Mouse (Mus musculus): ENCODE measurements around the gene Krt20. TPM values are rescaled to one million over a fixed set of nuclear protein-coding genes. Genes with fewer than 3 reads are reported as not detected.

Gene Krt20
- polyA plus RNA-seq (2015; fragmentation: Nextera tagmentation; extraction: Ambion mirVana), result 28.0 and 33.9 TPM in 2 replicates

DNA sequence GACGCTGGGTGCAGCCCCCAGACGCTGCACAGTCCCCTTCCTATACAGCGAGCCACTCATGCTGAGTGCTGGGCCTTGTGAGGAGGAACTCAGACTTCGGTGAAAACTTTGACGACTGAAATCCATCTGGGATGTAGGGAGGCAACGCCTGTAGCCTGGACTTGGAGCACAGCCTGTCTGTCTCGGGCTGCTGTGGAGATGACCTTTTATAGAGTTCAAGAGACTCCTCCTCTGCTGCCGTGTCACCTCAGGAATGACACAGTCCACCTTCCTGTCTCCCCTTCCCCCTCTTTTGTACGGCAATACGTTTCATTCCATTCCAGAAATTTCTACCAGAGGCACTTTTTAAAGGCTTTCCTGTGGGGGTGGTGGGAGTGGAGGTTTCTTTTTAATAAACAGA, at the start of gene Krt20:
TSS of gene Krt20 (minus strand) at position 179 of the 400 bp plus-strand sequence.
- peak within 1 kb of the TSS; percentile 35 for H3K4me2 ChIP-seq
- WGBS (ENCODE audit: insufficient replicate concordance), result 32% methylated on average over 10 of the region's 10 CpGs
- H3K4me3 ChIP-seq (replicated peaks), result peak within 1 kb of the TSS; percentile 40
- no peaks in the 10 kb centered on the region for H3K9me3 ChIP-seq (replicated peaks)
- no peaks in the 10 kb centered on the region for H3K27me3 ChIP-seq
- H3K4me1 ChIP-seq (replicated peaks), result 0 out of 2 replicates have a peak, but pooled peaks cover 4% of the 10 kb centered on the region
- no peaks in the 10 kb centered on the region for H3K36me3 ChIP-seq
- ATAC-seq (ENCODE audit: low read depth) (peak; percentile 41; the same call in 1 of the 2 replicates), DNase-seq (no peak)
- H3K9ac ChIP-seq, result peak within 1 kb of the TSS; percentile 13; the same call in 1 of the 2 replicates
- no peak within 1 kb of the TSS; the same call in 1 of the 2 replicates for H3K27ac ChIP-seq

GRCm38 (mm10) chr11:99474981-99475380, 37.0 kb upstream of the Krt20 start:
- Histone ChIP-seq H3K27me3 (no peaks in the 10 kb centered on the region), H3K27ac (no peak overlapping the region), H3K9me3 (replicated peaks) (no peaks in the 10 kb centered on the region), H3K36me3 (no peaks in the 10 kb centered on the region), H3K9ac (no peak overlapping the region), H3K4me1 (replicated peaks) (no peaks in the 10 kb centered on the region), H3K4me2 (no peak overlapping the region), H3K4me3 (replicated peaks) (no peak overlapping the region)
- DNase-seq, result no peak
- ATAC-seq (ENCODE audit: low read depth), result no peak
- 49% methylated on average over 3 of the region's 3 CpGs for whole genome bisulfite sequencing (ENCODE audit: insufficient replicate concordance)

DNA sequence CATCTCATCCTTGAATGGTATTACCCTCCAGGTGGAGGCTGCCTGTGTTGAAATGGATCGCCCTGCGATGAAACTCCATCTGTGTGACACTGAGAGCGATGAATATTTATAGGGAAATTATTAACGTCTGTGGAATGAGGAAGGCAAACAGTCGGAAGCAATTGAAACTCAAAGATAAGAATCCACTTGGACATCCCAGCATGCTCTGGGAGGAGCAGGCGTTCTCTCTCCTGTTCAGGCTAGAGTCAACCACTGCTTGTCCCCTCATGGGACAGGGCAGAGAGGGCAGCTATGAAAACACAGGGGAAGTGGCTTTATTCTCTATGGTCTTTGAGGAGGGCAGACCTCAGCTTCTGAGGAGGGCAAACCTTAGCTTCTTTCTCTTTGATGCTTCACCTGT, 35.5 kb upstream of the Krt20 start:
- H3K27me3 ChIP-seq, result no peaks in the 10 kb centered on the region
- WGBS (ENCODE audit: insufficient replicate concordance), result 65% methylated on average over 6 of the region's 6 CpGs
- H3K9ac ChIP-seq, result no peak overlapping the region
- ATAC-seq (ENCODE audit: low read depth), result no peak
- no peak overlapping the region for H3K4me3 ChIP-seq (replicated peaks)
- no peaks in the 10 kb centered on the region for H3K36me3 ChIP-seq
- DNase-seq, result no peak
- no peaks in the 10 kb centered on the region for H3K4me1 ChIP-seq (replicated peaks)
- no peaks in the 10 kb centered on the region for H3K9me3 ChIP-seq (replicated peaks)
- H3K4me2 ChIP-seq, result no peak overlapping the region
- H3K27ac ChIP-seq, result no peak overlapping the region

GRCm38 (mm10) chr11:99472405-99472804, 34.5 kb upstream of the Krt20 start:
- Histone ChIP-seq H3K9ac (no peak overlapping the region), H3K27ac (no peak overlapping the region), H3K4me2 (no peak overlapping the region), H3K9me3 (replicated peaks) (no peaks in the 10 kb centered on the region), H3K27me3 (no peaks in the 10 kb centered on the region), H3K36me3 (no peaks in the 10 kb centered on the region), H3K4me1 (replicated peaks) (no peaks in the 10 kb centered on the region), H3K4me3 (replicated peaks) (no peak overlapping the region)
- ATAC-seq (ENCODE audit: low read depth), result no peak
- DNase-seq, result no peak
- WGBS (ENCODE audit: insufficient replicate concordance), result 41% methylated on average over 4 of the region's 4 CpGs

DNA sequence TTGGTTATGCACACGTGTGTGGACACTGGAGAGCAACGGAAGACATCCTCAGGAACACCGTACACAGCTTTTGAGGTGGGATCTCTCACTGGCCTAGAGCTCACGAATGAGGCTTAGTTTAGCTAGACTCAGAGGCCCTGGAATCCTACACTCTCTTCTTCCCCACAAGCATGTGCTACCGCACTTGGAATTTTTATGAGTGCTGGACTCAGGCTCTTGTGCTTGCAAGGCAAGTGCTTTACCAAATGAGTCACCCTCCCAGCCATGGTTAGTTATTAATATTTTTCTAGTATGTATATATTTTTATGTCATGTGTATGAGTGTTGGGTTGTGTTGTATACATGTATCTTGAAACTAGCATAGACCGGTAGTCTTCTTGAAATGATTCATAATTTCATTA, 34.0 kb upstream of the Krt20 start:
- no peak for DNase-seq
- Histone ChIP-seq H3K27ac (no peak overlapping the region), H3K9me3 (replicated peaks) (no peaks in the 10 kb centered on the region), H3K9ac (no peak overlapping the region), H3K4me3 (replicated peaks) (no peak overlapping the region), H3K36me3 (no peaks in the 10 kb centered on the region), H3K4me2 (no peak overlapping the region), H3K4me1 (replicated peaks) (no peaks in the 10 kb centered on the region), H3K27me3 (no peaks in the 10 kb centered on the region)
- WGBS (ENCODE audit: insufficient replicate concordance), result 78% methylated on average over 6 of the region's 6 CpGs
- no peak for ATAC-seq (ENCODE audit: low read depth)

- Histone ChIP-seq H3K4me2 (no peak overlapping the region), H3K27me3 (no peaks in the 10 kb centered on the region), H3K36me3 (no peaks in the 10 kb centered on the region), H3K4me3 (replicated peaks) (no peak overlapping the region), H3K9ac (no peak overlapping the region), H3K4me1 (replicated peaks) (no peaks in the 10 kb centered on the region), H3K9me3 (replicated peaks) (no peaks in the 10 kb centered on the region), H3K27ac (no peak overlapping the region)
- ATAC-seq (ENCODE audit: low read depth), result no peak
- no peak for DNase-seq
- WGBS (ENCODE audit: insufficient replicate concordance), result 58% methylated on average over 4 of the region's 4 CpGs
Measured at GRCm38 (mm10) chr11:99469228-99469627, 31.3 kb upstream of the Krt20 start.

DNA sequence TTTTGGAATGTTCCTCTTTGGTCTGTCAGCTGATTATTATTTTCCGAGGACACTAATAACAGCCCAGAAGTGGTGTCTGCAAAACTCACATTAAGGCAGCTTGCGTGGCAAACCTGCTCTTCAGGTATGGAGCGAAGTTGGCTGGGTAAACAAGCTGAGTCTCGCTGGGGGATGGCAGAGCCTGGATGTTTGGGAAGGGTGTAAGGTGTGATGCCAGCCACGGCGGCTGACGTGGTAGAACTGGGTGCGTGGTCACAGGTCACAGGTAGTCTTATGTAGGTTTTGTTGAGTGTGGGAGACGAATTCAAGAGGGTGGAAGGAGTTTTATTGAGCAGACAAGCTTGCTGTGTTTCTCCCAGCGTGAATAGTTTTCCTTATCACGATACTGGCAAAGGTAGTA, 30.6 kb upstream of the Krt20 start:
- Histone ChIP-seq H3K4me1 (replicated peaks) (no peaks in the 10 kb centered on the region), H3K9me3 (replicated peaks) (no peaks in the 10 kb centered on the region), H3K27ac (no peak overlapping the region), H3K9ac (no peak overlapping the region), H3K4me2 (no peak overlapping the region), H3K36me3 (no peaks in the 10 kb centered on the region), H3K27me3 (no peaks in the 10 kb centered on the region), H3K4me3 (replicated peaks) (no peak overlapping the region)
- DNase-seq (no peak), ATAC-seq (ENCODE audit: low read depth) (no peak)
- WGBS (ENCODE audit: insufficient replicate concordance), result 65% methylated on average over 11 of the region's 11 CpGs

GRCm38 (mm10) chr11:99466316-99466715, 28.4 kb upstream of the Krt20 start:
- Histone ChIP-seq H3K27me3 (no peaks in the 10 kb centered on the region), H3K36me3 (no peaks in the 10 kb centered on the region), H3K9ac (no peak overlapping the region), H3K4me3 (replicated peaks) (no peak overlapping the region), H3K4me2 (no peak overlapping the region), H3K27ac (no peak overlapping the region), H3K9me3 (replicated peaks) (no peaks in the 10 kb centered on the region), H3K4me1 (replicated peaks) (no peaks in the 10 kb centered on the region)
- WGBS (ENCODE audit: insufficient replicate concordance), result 32% methylated on average over 7 of the region's 7 CpGs
- no peak for ATAC-seq (ENCODE audit: low read depth)
- DNase-seq, result no peak

GRCm38 (mm10) chr11:99464836-99465235, 26.9 kb upstream of the Krt20 start:
- no peak overlapping the region for H3K4me3 ChIP-seq (replicated peaks)
- peak; percentile 8 for DNase-seq
- no peak overlapping the region for H3K9ac ChIP-seq
- ATAC-seq (ENCODE audit: low read depth), result no peak
- H3K4me1 ChIP-seq (replicated peaks), result no peaks in the 10 kb centered on the region
- H3K27me3 ChIP-seq, result no peaks in the 10 kb centered on the region
- H3K36me3 ChIP-seq, result no peaks in the 10 kb centered on the region
- no peak overlapping the region for H3K27ac ChIP-seq
- H3K9me3 ChIP-seq (replicated peaks), result no peaks in the 10 kb centered on the region
- 6% methylated on average over 5 of the region's 5 CpGs for WGBS (ENCODE audit: insufficient replicate concordance)
- H3K4me2 ChIP-seq, result no peak overlapping the region

DNA sequence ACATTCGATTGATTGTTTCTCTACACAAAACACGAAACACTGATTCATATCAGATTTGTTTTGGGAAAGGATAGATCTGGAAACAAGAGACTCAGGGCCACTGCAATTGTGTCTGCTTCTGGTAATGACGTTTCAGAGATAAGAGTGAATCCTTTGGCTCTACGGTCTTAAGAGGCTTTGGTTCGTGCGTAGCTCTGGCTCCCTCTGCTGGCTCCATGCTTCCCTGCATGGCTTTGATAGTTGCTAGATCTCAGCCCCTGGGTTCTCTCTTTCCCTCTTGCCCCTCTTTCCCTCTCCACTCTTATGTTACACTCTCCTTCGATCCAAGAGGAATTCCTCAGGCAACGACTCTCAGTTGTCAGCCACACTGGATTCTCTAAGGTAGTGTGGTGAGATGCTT, 25.2 kb upstream of the Krt20 start:
- no peaks in the 10 kb centered on the region for H3K36me3 ChIP-seq
- H3K4me2 ChIP-seq, result no peak overlapping the region
- DNase-seq (no peak), ATAC-seq (ENCODE audit: low read depth) (no peak)
- no peak overlapping the region for H3K4me3 ChIP-seq (replicated peaks)
- H3K4me1 ChIP-seq (replicated peaks), result no peaks in the 10 kb centered on the region
- H3K9me3 ChIP-seq (replicated peaks), result no peaks in the 10 kb centered on the region
- no peak overlapping the region for H3K9ac ChIP-seq
- 11% methylated on average over 8 of the region's 8 CpGs for WGBS (ENCODE audit: insufficient replicate concordance)
- no peak overlapping the region for H3K27ac ChIP-seq
- no peaks in the 10 kb centered on the region for H3K27me3 ChIP-seq

- no peak for ATAC-seq (ENCODE audit: low read depth)
- WGBS (ENCODE audit: insufficient replicate concordance), result 57% methylated on average over 7 of the region's 7 CpGs
Measured at GRCm38 (mm10) chr11:99461736-99462135, 23.8 kb upstream of the Krt20 start.

GRCm38 (mm10) chr11:99458887-99459286, 20.9 kb upstream of the Krt20 start:
- DNase-seq, result no peak
- H3K36me3 ChIP-seq, result no peaks in the 10 kb centered on the region
- no peaks in the 10 kb centered on the region for H3K27me3 ChIP-seq
- no peak overlapping the region for H3K9ac ChIP-seq
- H3K4me1 ChIP-seq (replicated peaks), result 0 out of 2 replicates have a peak, but pooled peaks cover 4% of the 10 kb centered on the region
- 44% methylated on average over 7 of the region's 7 CpGs for WGBS (ENCODE audit: insufficient replicate concordance)
- no peak overlapping the region for H3K4me3 ChIP-seq (replicated peaks)
- no peak overlapping the region for H3K4me2 ChIP-seq
- H3K9me3 ChIP-seq (replicated peaks), result no peaks in the 10 kb centered on the region
- no peak for ATAC-seq (ENCODE audit: low read depth)
- no peak overlapping the region for H3K27ac ChIP-seq

More at GRCm38 (mm10) chr11:99461736-99462135, 23.8 kb upstream of the Krt20 start:
- H3K4me3 ChIP-seq (replicated peaks), result no peak overlapping the region
- no peaks in the 10 kb centered on the region for H3K27me3 ChIP-seq
- H3K27ac ChIP-seq, result no peak overlapping the region
- no peak overlapping the region for H3K4me2 ChIP-seq
- no peaks in the 10 kb centered on the region for H3K36me3 ChIP-seq
- H3K9me3 ChIP-seq (replicated peaks), result no peaks in the 10 kb centered on the region
- H3K4me1 ChIP-seq (replicated peaks), result no peaks in the 10 kb centered on the region
- no peak overlapping the region for H3K9ac ChIP-seq
- DNase-seq, result no peak
